Mouse (Mus musculus) gastrocnemius, postnatal 36 days (tissue): ENCODE results near the gene Tmem156. TPM values are rescaled to one million over a fixed set of nuclear protein-coding genes. Genes with fewer than 3 reads are reported as not detected.

Source experiments
- DNase-seq, 2 experiments: peaks; one replicate each; pipeline ENCODE4 v3.0.0; 2022
- intact Hi-C: fragments of 180-260 bp; cut with DNase I; formaldehyde crosslinking; loops from one replicate; pipeline ENCODE4 v1.15.1; 2025
- total RNA-seq, 2 experiments: library from RNA; stranded (reverse); gene quantifications; 2 replicates each; pipeline ENCODE4 v1.2.3; 2021

Tmem156 gene
- total RNA-seq, 2 experiments from 2014 or later, result not detected

GRCm38 (mm10) chr5:65100002-65100401 is 8.1 kb upstream of the Tmem156 start:
- intact Hi-C loops, result no loop called here

DNA sequence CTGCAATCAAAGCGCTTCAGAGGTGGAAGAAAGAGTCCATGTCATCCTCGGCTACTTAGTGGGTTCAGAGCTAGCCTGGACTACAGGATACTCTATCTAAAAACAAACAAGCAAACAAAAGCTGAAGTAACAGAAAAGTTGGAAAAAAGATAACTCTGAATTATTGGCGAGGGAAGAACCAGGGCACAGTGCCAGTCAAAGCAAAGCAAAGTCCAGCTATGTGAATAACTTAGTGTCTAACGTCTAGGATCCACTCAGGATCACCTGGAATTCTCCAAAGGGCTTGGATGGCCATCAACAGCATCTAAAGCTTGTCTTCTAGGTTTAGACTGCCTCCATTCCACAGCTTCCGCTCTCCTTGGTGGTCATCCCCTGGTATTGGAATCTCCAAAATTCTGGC is 5.5 kb upstream of the Tmem156 start:
- DNase-seq, result no peak
- intact Hi-C loops, result no loop called here

More at GRCm38 (mm10) chr5:65100002-65100401, 8.1 kb upstream of the Tmem156 start:
- no peak for DNase-seq

GRCm38 (mm10) chr5:65096805-65097204 is 4.9 kb upstream of the Tmem156 start:
- DNase-seq, result no peak
- intact Hi-C loops, result no loop called here

DNA sequence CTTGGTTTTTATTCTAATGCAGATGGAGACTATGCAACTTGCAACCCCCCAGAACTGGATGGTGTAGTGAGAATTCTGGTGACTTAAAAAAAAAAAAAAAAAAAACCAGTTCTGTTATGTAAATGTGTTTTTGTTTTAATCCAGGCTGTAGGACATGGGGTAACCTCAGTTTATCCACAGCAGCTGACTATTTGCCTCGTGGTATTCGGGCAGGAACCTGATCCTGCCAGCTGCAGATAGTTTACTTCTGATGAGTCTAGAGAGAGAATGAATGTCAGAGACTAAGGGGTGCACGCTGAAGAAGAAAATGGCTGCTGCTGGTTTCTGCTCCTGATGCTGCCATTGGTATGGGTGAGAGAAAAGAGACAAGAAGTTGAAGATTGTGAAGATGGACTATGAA is 4.2 kb upstream of the Tmem156 start:
- DNase-seq, result no peak
- intact Hi-C loops, result no loop called here

DNA sequence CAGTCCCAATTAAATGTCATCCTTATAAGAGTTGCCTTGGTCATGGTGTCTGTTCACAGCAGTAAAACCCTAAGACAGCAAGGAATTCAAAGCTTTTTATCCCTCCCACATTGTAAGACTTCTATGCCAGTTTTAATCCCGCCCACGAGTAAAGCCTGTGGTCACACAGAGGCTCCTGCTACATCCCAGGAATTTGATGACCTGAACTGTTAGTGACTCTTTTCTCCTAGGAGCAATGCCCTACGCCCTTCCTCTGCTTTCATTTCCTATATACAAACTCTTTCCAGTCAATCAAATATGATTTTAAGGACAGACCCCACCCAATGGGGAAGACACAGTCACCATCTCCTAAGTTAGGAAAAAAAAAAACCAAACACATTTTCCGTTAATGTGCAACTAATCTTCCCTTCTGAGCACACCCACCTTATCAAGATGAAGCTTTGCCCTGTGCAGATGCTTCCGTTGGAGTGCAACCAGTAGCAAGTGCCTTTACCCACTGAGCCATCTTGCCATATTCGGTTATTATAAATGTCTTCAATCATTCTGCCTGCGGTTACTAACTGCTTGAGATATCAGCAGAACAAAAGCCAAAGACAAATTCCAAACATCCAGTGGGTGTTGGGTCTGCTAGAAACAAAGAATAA is 3.1 kb upstream of the Tmem156 start:
- intact Hi-C loops, result no loop called here
- no peak for DNase-seq

DNA sequence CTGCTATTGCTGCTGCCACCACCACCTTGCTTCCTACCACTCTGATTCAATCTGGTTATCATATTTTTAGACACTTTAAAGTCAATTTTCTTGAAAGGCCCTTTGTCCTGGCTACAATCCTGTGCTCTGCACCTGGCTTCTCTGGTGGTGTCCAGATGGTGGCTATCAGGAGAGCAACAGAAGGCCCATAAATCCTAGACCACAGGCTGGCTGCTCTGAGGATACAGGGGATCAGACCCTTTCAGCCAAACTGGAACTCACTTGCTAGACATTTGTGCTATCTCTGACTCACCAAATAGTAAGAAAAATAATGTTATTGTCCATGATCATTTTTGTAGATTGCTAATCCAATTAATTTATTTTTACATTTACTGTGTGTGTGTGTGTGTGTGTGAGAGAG is 1.8 kb upstream of the Tmem156 start:
- intact Hi-C loops, result no loop called here
- no peak for DNase-seq

DNA sequence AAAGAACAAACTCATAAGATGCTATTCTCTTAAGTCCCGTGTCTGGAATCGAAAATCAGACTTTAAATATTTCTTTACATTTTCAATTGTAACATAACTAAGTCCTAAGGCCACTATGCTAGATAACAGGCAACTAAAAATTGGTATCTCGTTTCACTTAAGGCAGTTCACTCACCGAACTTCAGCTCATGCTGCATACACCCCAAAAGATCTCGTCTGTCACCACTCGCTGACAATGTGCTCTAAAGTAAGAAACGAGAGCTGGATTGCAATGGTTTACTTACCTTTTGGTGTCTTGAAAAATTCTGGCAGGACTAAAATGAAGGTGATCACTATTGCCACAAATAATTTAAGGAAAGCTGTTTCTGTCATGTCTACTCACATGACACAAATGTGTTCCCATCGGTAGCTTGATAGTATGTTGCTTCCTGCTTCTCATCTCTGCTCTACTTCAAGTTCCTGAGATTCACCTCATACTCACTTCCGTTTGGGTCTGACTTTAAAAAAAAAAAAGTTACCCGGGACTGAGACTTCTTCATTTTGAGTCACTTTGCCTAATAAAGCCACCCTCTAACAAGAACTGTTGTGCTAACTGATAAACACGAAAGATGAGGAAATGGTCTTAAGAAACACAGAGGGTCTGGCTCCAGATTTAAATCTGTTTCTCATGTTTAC is 611 bp downstream of the Tmem156 start:
- no peak for DNase-seq
- intact Hi-C loops, result no loop called here

DNA sequence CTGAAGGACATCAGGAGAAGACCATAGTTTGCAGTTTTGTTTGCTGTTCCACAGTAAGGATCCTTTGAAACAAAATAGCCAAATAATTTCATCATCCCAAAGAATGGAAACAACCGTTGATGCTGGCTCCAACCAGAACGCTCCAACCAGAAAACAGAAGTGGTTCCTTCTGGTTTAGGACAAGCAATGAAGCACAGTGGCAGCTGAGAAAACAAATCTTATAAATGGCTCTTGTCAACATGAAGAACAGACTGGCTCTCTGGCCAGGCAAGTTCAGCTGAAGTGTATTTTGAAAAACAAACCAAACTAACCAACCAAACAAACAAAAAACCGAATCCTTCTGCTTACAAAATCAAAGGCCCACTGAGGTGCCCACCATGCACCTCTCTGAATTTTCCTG is 2.2 kb downstream of the Tmem156 start:
- intact Hi-C loops, result loop anchor here (5.0 kb wide), 1 partner anchor 98 kb away; no protein-coding TSS in a partner anchor
- DNase-seq, result no peak

- peak; percentile 34 to 75 for DNase-seq
- intact Hi-C loops, result loop anchor here (5.0 kb wide), 1 partner anchor 101 kb away; no protein-coding TSS in a partner anchor
Observed at GRCm38 (mm10) chr5:65086522-65086921, 5.4 kb downstream of the Tmem156 start.

GRCm38 (mm10) chr5:65081836-65082235 is 10.1 kb downstream of the Tmem156 start:
- DNase-seq, result no peak

DNA sequence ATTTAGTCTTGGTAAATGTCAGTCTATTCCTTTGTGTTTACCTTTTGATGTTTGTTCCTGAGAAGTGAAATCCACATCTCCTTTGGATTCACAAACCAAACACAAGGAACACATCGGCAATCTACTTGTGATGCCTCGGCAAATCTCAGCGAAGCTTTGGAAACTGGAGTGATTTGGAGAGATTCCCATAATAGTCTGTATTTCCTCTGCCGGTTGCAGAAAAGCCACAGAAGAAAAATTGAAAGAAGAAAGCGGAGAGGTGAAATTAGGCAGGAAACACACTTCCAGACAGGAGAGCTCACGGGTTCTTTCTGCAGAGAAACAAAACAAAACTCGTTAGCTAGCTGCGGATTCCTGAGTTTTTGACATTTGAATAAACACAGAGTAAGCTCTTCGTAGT is 12.1 kb downstream of the Tmem156 start:
- intact Hi-C loops, result loop anchor here (5.0 kb wide), 1 partner anchor 132 kb away; no protein-coding TSS in a partner anchor

More at GRCm38 (mm10) chr5:65081836-65082235, 10.1 kb downstream of the Tmem156 start:
- intact Hi-C loops, result no loop called here

DNA sequence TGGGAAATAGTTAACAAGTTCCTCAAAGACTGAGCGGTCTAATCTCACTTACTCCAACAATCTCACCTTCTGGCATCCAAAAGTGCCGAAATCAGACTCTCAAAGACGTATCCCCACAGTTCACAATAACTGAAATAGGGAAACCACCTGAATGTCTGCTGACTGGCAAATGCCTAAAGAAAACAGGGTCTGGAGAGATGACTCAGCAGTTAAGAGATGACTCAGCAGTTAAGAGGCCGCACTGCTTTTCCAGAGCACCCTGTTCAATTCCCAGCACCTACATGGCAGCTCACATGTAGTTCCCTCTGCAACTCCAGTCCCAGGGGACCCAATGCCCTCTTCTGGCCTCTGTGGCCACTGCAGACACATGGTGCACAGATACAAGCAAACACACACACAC is 13.9 kb downstream of the Tmem156 start:
- DNase-seq, result no peak
- intact Hi-C loops, result loop anchor here (5.0 kb wide), 1 partner anchor 134 kb away; no protein-coding TSS in a partner anchor

More for the DNA sequence above, 12.1 kb downstream of the Tmem156 start:
- DNase-seq, result no peak

DNA sequence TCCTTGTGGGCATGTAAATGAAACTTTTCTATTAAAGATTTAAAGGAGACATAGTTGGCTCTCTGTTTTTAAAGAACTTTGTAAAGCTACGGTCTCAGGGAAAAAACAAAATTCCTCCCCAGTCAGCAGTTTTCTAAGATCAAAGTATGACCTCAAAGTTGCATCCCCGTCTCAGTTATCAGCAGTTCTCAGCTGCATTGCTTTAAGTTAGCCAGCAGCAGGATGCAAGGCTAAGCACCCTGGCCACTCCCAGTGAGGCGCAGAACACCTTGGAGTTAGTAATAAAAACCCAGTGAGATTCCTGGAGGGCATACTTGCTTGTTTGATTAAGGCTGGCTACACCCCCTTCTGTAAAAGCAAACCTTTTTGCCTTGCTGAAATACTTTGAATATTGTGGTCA is 15.2 kb downstream of the Tmem156 start:
- intact Hi-C loops, result loop anchor here (5.0 kb wide), 1 partner anchor 136 kb away; no protein-coding TSS in a partner anchor
- DNase-seq, result no peak

GRCm38 (mm10) chr5:65076087-65076486 is 15.8 kb downstream of the Tmem156 start:
- intact Hi-C loops, result loop anchor here (5.0 kb wide), 1 partner anchor 136 kb away; no protein-coding TSS in a partner anchor
- DNase-seq, result no peak

DNA sequence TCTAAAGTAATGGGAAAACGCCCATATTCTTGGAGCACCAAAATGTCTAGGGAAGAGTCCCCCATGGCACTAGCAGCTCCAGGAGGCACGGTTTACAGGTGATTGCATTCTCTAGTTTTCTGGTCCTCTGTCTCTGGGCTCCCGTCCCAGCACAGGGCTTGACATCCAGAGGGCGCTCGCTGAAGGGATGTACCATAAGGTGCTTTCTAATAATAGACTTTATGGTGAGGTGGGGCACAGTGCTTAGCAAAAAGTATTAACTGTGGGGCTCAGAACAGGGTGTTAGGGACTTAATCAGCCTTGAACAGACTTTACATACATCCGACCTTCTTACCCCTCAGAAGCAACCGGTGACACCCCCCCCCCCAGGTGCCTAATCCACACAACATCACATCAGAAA is 17.2 kb downstream of the Tmem156 start:
- intact Hi-C loops, result loop anchor here (5.0 kb wide), 1 partner anchor 138 kb away; no protein-coding TSS in a partner anchor

DNA sequence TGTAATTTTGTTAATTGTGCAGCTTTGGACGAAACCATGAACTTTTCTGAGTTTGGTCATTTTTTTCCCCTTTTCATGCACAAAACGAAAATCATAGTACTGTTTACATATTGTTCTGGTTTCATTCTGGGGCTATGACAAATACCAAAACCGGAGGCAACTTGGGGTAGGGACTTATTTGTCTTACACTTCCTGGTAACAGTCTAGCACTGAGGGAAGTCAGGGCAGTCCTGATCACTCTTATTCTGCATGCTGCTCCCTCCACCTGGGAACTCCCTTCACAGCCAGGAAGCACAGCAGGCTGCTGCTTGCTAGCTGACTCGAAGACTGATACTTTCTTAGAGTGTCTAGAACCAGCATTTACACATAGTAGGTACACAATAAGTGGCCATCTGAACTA is 18.7 kb downstream of the Tmem156 start:
- no peak for DNase-seq
- intact Hi-C loops, result no loop called here

More for the DNA sequence above, 17.2 kb downstream of the Tmem156 start:
- peak in 1 of 2 experiments; percentile 13 for DNase-seq

GRCm38 (mm10) chr5:65071689-65072118 is 20.2 kb downstream of the Tmem156 start:
- no peak for DNase-seq
- intact Hi-C loops, result no loop called here

DNA sequence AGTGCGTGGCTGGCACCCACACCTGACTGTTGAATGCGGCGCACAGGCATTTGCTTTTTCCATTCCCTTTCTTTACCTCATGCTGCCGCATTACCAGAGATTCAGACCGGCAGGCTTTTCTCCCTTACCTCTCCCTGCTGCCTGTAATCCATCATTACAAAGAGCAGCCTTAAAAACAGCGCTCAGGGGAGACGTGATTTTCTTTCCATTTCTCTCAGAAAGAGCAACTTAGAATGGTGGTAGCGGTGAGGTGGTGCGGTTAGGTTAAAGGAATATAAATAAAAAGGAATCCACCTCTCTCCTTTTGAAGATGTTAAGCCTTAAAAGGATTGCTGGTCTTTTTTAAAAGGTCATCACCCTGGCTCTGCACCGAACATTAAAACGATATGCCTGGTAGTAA is 22.1 kb downstream of the Tmem156 start:
- intact Hi-C loops, result no loop called here
- no peak for DNase-seq

DNA sequence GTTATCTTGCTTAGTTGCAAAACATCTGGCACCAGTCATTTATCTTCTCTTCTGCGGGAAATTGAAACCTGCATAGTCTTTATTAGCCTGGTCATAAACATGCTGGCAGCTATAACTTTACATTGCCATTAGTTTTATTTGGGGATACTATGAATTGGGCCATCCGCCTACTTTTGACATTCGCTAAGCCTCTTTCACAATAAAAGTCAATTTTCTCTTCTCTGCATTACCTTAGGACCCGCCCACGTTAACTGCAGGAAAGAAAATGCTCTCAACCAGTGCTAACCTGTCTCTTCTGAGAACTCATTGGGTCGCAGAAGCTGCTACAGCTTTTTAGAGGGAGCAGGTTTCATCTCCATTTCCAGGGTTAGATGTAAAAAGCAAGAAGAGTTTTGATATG is 23.8 kb downstream of the Tmem156 start:
- intact Hi-C loops, result no loop called here
- no peak for DNase-seq

- no peak for DNase-seq
- intact Hi-C loops, result no loop called here
Observed at GRCm38 (mm10) chr5:65063266-65063665, 28.7 kb downstream of the Tmem156 start.

GRCm38 (mm10) chr5:65062236-65062635 is 29.7 kb downstream of the Tmem156 start:
- intact Hi-C loops, result no loop called here
- DNase-seq, result no peak

- DNase-seq, result no peak
- intact Hi-C loops, result no loop called here
Observed at GRCm38 (mm10) chr5:65059806-65060205, 32.1 kb downstream of the Tmem156 start.
